Mouse (Mus musculus) layer of hippocampus, adult 9-11 months (tissue): ENCODE results near the gene Samt1.
"Not testable (repeated sequence)": the region's sequence is repeated elsewhere in the genome, so short reads cannot be mapped to it uniquely, and the experiment has no call there.

Experiments used
- DNase-seq: peaks from one replicate; pipeline ENCODE4 v3.0.0; 2022

The Samt1 gene

DNA sequence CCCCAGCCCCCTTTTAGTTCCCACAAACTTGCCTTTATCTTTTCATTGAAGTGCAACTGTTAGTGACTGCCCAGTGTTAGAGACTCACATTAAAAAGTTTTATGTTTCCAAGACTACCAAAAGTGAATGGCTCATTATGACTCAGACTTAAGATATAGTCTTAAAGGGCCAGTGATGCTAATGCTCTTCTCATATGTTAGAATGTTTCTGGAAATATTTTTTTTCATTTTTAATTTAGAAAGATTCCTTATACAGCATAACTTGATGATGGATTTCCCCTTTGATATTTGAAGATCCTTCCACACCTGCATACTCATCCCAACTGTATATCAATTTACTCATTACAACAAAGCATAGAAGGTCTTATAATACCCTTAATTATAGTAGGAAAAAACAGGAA lies at the start of gene Samt1:
Gene Samt1 (minus strand): TSS at position 101 of the 400 bp plus-strand sequence.
- DNase-seq = not testable (repeated sequence)

DNA sequence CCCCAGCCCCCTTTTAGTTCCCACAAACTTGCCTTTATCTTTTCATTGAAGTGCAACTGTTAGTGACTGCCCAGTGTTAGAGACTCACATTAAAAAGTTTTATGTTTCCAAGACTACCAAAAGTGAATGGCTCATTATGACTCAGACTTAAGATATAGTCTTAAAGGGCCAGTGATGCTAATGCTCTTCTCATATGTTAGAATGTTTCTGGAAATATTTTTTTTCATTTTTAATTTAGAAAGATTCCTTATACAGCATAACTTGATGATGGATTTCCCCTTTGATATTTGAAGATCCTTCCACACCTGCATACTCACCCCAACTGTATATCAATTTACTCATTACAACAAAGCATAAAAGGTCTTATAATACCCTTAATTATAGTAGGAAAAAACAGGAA lies 42.5 kb upstream of the Samt1 start, which contains the start of gene Gm10057:
Gene Gm10057 (minus strand): TSS at position 101 of the 400 bp plus-strand sequence.
- DNase-seq = not testable (repeated sequence)

DNA sequence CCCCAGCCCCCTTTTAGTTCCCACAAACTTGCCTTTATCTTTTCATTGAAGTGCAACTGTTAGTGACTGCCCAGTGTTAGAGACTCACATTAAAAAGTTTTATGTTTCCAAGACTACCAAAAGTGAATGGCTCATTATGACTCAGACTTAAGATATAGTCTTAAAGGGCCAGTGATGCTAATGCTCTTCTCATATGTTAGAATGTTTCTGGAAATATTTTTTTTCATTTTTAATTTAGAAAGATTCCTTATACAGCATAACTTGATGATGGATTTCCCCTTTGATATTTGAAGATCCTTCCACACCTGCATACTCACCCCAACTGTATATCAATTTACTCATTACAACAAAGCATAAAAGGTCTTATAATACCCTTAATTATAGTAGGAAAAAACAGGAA lies 21.3 kb upstream of the Samt1 start, which contains the start of gene 4921511M17Rik:
Gene 4921511M17Rik (minus strand): TSS at position 101 of the 400 bp plus-strand sequence.
- not testable (repeated sequence) for DNase-seq

DNA sequence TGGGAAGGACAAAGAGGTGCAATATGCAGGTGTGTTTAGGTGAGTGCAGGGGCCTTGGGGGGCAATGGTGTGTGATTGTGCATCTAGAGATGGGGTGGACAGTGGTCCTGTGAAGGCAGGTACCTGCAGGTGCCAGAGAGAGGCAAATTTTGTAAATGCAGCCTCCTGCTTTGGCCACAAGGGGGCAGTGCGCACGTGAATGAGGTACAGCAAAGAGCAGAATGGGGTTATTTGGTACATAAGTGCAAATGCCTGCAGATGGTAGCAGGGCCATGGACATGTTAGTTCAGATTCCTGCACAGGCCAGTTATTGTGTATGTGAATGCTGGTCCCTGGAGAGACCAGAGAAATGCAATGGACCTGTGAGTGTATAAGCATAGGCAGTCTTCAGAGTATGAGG lies 35.5 kb downstream of the Samt1 start:
- DNase-seq = not testable (repeated sequence)

DNA sequence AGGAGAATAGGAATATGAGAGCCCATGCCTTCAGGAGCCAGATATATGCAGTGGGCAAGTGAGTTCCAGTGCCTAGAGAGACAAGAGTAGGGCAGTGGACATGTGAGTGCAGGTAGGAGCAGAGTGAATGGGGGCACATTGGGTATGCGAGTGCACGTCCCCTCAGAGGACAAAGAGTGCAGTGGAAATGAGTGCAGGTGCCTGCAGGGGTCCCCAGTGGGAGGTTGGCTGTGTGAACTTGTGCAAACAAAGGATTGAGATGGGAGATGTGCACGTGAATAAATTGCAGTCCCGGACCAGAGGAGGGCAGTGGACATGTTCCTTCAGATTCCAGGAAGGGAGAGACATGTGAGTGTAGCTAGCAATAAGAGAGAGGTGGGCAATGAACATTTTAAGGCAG lies 36.0 kb downstream of the Samt1 start:
- not testable (repeated sequence) for DNase-seq

DNA sequence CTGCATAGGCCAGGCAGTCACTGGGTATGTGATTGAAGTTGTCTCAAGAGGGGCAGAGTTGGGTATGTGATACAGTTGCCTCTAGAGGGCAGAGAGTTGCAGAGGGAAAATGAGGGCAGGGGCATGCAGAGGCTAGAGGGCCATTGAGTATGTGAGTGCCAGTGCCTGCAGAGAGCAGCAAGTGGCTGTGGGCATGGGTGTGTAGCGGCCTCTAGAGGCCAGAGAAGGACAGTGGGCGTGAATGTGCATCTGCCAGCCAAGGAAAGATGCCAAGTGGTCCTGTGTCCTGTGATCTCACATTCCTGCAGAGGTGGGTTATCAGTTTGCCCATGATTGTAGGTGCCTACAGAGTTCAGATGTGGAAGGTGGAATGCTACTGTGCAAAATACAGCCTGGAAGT lies 38.0 kb downstream of the Samt1 start:
- no peak for DNase-seq

DNA sequence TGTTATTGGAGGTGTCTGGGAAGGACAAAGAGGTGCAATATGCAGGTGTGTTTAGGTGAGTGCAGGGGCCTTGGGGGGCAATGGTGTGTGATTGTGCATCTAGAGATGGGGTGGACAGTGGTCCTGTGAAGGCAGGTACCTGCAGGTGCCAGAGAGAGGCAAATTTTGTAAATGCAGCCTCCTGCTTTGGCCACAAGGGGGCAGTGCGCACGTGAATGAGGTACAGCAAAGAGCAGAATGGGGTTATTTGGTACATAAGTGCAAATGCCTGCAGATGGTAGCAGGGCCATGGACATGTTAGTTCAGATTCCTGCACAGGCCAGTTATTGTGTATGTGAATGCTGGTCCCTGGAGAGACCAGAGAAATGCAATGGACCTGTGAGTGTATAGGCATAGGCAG lies 59.6 kb downstream of the Samt1 start:
- DNase-seq = not testable (repeated sequence)
